Comparison of ENCODE assay signal across 7 mouse cellular contexts in genomic region chr3:146326743-146327536, GRCm38 (mm10).
A peak's percentile ranks its signal among the peaks of the same experiment; 100 is the strongest.
DNase-seq lines count a peak whose midpoint lies in the region; ATAC-seq and TF ChIP-seq lines count a peak whose summit lies in the region.

No protein-coding gene starts in this region.

- no peak for TF ChIP-seq CTCF in lung, postnatal 0 days (IDR thresholded peaks at IDR 0.05)

- ATAC-seq in lung, postnatal 0 days: no peak; the same call in 1 of the 2 replicates
- peak; percentile 7; the same call in 1 of the 2 replicates for ATAC-seq in forebrain, embryonic 16.5 days
- ATAC-seq in limb, embryonic 12.5 days (ENCODE audit: insufficient number of reproducible peaks, insufficient read depth, low FRiP score, low TSS enrichment, low read depth): no peak
- ATAC-seq in neural tube, embryonic 15.5 days (ENCODE audit: low FRiP score): peak; percentile 13; the same call in 1 of the 2 replicates

- no peak overlapping the region for H3K4me3 ChIP-seq in lung, postnatal 0 days (ENCODE audit: low read depth, low read length)
- H3K4me3 ChIP-seq in forebrain, embryonic 16.5 days (replicated peaks; ENCODE audit: low read length): no peak overlapping the region
- H3K4me3 ChIP-seq in limb, embryonic 12.5 days (replicated peaks): peak overlapping the region; percentile 38
- H3K4me3 ChIP-seq in neural tube, embryonic 15.5 days (replicated peaks): no peak overlapping the region

- no peaks in the 10 kb centered on the region for H3K4me1 ChIP-seq in lung, postnatal 0 days (ENCODE audit: insufficient read depth, low read depth, low read length)
- peaks cover 13% of the 10 kb centered on the region for H3K4me1 ChIP-seq in forebrain, embryonic 16.5 days (replicated peaks; ENCODE audit: control insufficient read depth, insufficient read depth, low read length)
- peaks cover 14% of the 10 kb centered on the region for H3K4me1 ChIP-seq in limb, embryonic 12.5 days (replicated peaks)
- H3K4me1 ChIP-seq in neural tube, embryonic 15.5 days: peaks cover 18% of the 10 kb centered on the region

- DNase-seq in lung, postnatal 0 days (ENCODE audit: low spot score): peak; percentile 34
- DNase-seq in lung, postnatal 36 days: no peak
- no peak for DNase-seq in gastrocnemius, postnatal 14 days
- DNase-seq in urinary bladder, adult 18-20 months (ENCODE audit: low spot score in 2 of 2): no peak

- intact Hi-C loops in gastrocnemius, postnatal 14 days (cut with DNase I; ENCODE audit: low total_unique reads): loop anchor here (5.0 kb wide), 1 partner anchor 140 kb away; no protein-coding TSS in a partner anchor

- no peak for TF ChIP-seq EP300 in lung, postnatal 0 days (IDR thresholded peaks at IDR 0.05)

- no peak overlapping the region for H3K9ac ChIP-seq in lung, postnatal 0 days (replicated peaks; ENCODE audit: low read depth)
- H3K9ac ChIP-seq in forebrain, embryonic 16.5 days (replicated peaks; ENCODE audit: low read depth, low read length): peak overlapping the region; percentile 59; the same call in 1 of the 2 replicates
- no peak overlapping the region for H3K9ac ChIP-seq in limb, embryonic 12.5 days (replicated peaks)
- no peak overlapping the region for H3K9ac ChIP-seq in neural tube, embryonic 15.5 days (replicated peaks)

- no peaks in the 10 kb centered on the region for H3K9me3 ChIP-seq in lung, postnatal 0 days (ENCODE audit: low read length)
- no peaks in the 10 kb centered on the region for H3K9me3 ChIP-seq in forebrain, embryonic 16.5 days (ENCODE audit: control insufficient read depth, low read length)
- H3K9me3 ChIP-seq in limb, embryonic 12.5 days: no peaks in the 10 kb centered on the region
- no peaks in the 10 kb centered on the region for H3K9me3 ChIP-seq in neural tube, embryonic 15.5 days (replicated peaks)

- H3K27me3 ChIP-seq in lung, postnatal 0 days (replicated peaks; ENCODE audit: insufficient read depth, low read length): no peaks in the 10 kb centered on the region
- H3K27me3 ChIP-seq in forebrain, embryonic 16.5 days (replicated peaks; ENCODE audit: control insufficient read depth, insufficient read depth, low read length): 0 out of 2 replicates have a peak, but pooled peaks cover 2% of the 10 kb centered on the region
- peaks cover 7% of the 10 kb centered on the region; the same call in 1 of the 2 replicates for H3K27me3 ChIP-seq in limb, embryonic 12.5 days
- no peaks in the 10 kb centered on the region for H3K27me3 ChIP-seq in neural tube, embryonic 15.5 days (replicated peaks)

- H3K4me2 ChIP-seq in lung, postnatal 0 days (replicated peaks; ENCODE audit: low read depth, low read length): peak overlapping the region; percentile 56; the same call in 1 of the 2 replicates
- H3K4me2 ChIP-seq in forebrain, embryonic 16.5 days (ENCODE audit: low read length): peak overlapping the region; percentile 57
- peak overlapping the region; percentile 70 for H3K4me2 ChIP-seq in limb, embryonic 12.5 days
- H3K4me2 ChIP-seq in neural tube, embryonic 15.5 days: peak overlapping the region; percentile 60

- 41% methylated on average over 14 of the region's 17 CpGs for WGBS in lung, postnatal 0 days
- WGBS in forebrain, embryonic 16.5 days: 44% methylated on average over 14 of the region's 17 CpGs
- 41% methylated on average over 16 of the region's 17 CpGs for WGBS in limb, embryonic 12.5 days
- WGBS in neural tube, embryonic 15.5 days: 38% methylated on average over 14 of the region's 17 CpGs

- no peaks in the 10 kb centered on the region for H3K36me3 ChIP-seq in lung, postnatal 0 days (ENCODE audit: insufficient read depth, low read length)
- H3K36me3 ChIP-seq in forebrain, embryonic 16.5 days (ENCODE audit: control insufficient read depth, insufficient read depth): no peaks in the 10 kb centered on the region
- H3K36me3 ChIP-seq in limb, embryonic 12.5 days: no peaks in the 10 kb centered on the region
- H3K36me3 ChIP-seq in neural tube, embryonic 15.5 days: no peaks in the 10 kb centered on the region

- H3K27ac ChIP-seq in lung, postnatal 0 days (ENCODE audit: low read length): no peak overlapping the region
- no peak overlapping the region for H3K27ac ChIP-seq in forebrain, embryonic 16.5 days (ENCODE audit: low read length)
- no peak overlapping the region for H3K27ac ChIP-seq in limb, embryonic 12.5 days
- H3K27ac ChIP-seq in neural tube, embryonic 15.5 days (replicated peaks): no peak overlapping the region

Comparison
In these comparisons a context has a peak if more than half of its experiments do, and no peak if none do; other contexts are left out.
1. ATAC-seq: peak in forebrain, embryonic 16.5 days (single experiment) and neural tube, embryonic 15.5 days (single experiment); none in lung, postnatal 0 days (single experiment) and limb, embryonic 12.5 days (single experiment).
2. Peak in every context shown above with its lines, with median percentiles within 50 percentile points of each other: H3K4me2 ChIP-seq.